Mouse (Mus musculus) heart, postnatal 4 days (tissue): ENCODE results near the gene Frg2f1. TPM values are rescaled to one million over a fixed set of nuclear protein-coding genes. Genes with fewer than 3 reads are reported as not detected.

ENCODE experiments used
- DNase-seq: peaks from one replicate; pipeline ENCODE4 v3.0.0; 2021
- total RNA-seq, 2 experiments: library from RNA; stranded (reverse); gene quantifications; 2 replicates each; pipeline ENCODE4 v1.2.3; 2021

Gene Frg2f1
- total RNA-seq, 2 experiments from 2014 or later, result 7.1 to 7.5 TPM

DNA sequence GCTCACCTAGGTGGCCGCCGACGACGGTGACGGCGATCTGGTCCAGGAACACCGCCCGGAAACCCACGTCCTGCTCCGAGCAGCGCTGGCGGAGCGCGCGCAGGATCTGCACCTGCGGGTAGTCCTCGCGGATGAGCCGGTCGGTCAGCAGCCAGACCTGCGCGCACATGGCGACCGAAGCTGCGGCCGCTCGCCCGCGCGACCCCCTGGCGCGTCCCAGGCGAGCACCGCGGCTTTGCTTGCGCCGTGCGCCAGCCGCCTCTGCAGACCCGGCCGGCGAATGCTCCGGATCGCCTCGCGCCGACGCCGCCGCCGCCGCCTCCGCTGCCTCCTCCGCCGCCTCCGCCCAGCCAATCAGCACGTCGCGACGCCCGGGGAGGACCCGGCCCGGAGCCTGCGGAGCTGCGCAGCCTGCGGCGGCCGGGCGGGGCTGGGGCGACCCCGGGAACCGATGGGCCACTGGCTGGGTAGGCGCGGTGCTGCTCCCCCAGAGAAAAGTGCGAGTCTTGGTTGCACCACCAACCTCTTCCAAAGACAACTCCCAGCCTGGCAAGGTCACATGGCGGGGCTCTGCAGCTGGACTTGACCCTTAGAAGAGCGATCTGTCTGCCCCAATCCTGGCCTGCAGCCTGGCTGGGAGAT is 46.9 kb downstream of the Frg2f1 start, which contains the start of gene Rimkla:
Gene Rimkla (minus strand): TSS at position 338 of the 642 bp plus-strand sequence.
- DNase-seq, result peak; percentile 75

DNA sequence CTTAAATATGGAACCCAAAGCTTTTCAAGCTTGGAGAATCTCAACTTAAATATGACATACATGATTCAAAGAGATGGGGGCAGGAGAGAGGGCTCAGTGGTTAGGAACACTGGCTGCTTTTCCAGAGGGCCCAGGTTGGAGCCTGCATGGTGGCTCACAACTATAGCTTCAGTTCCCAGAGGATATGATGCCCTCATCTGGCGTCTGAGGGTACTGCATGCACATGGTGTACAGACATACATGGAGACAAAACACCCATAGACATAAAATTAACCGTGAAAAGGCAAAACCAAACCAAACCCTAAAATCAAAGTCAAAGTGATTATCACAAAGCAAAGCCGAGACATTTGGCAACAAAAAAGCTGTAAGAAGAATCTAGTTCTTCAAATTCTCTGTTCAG is 48.5 kb downstream of the Frg2f1 start:
- peak; percentile 62 for DNase-seq

GRCm38 (mm10) chr4:119489666-119490065 is 49.7 kb downstream of the Frg2f1 start:
- DNase-seq, result no peak

- no peak for DNase-seq
Observed at GRCm38 (mm10) chr4:119484882-119485281, 54.4 kb downstream of the Frg2f1 start.

DNA sequence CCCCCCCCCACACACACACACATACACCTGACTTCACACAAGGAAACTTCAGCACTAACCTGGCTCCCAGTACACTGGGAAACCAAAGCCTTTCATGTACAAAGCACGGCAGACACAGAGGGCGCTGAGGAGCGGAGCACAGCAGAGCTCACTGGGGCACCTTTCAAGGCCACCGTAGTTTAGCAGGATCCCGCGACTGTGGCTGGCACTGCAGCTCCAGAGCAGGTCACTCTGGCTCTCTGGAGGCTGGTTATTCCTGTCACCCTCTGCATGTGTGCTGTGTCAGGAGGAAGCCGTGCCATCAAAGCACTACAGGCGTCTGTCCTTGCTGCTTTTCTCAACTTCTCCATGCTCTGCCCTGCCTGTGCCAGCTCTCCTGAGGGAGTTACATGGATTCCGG is 56.3 kb downstream of the Frg2f1 start:
- DNase-seq, result peak; percentile 55

Other genes with a start within 250 kb of the Frg2f1 start
- gene Ybx1, start 244.9 kb downstream of the Frg2f1 start, total RNA-seq, result 100 to 1,000 TPM; 784 to 817 TPM
- 10 to 100 TPM; 18.4 to 23.0 TPM for gene Ppih, start 219.0 kb downstream of the Frg2f1 start, total RNA-seq
- gene Ccdc30, start 124.0 kb downstream of the Frg2f1 start, total RNA-seq, result 1 to 10 TPM in 1 of 2 experiments, under 1 TPM in 1; 0.99 to 1.4 TPM
- gene Ppcs, start 117.1 kb downstream of the Frg2f1 start, total RNA-seq, result 10 to 100 TPM; 12.2 to 12.4 TPM
- gene Zmynd12, start 116.7 kb downstream of the Frg2f1 start, total RNA-seq, result not detected
- 1 to 10 TPM; 4.3 to 5.8 TPM for gene Rimkla, start 46.9 kb downstream of the Frg2f1 start, total RNA-seq
- gene Foxj3, start 2.5 kb downstream of the Frg2f1 start, total RNA-seq, result 10 to 100 TPM; 51.3 to 53.5 TPM
- gene Guca2a, start 98.2 kb upstream of the Frg2f1 start, total RNA-seq, result not detected
- gene Guca2b, start 119.4 kb upstream of the Frg2f1 start, total RNA-seq, result under 1 TPM in 1 of 2 experiments, not detected in 1; 0.79 TPM
- 1 to 10 TPM; 6.2 to 7.1 TPM for gene Hivep3, start 194.3 kb upstream of the Frg2f1 start, total RNA-seq